Mouse (Mus musculus): ENCODE results near the gene Ptprk. TPM values are rescaled to one million over a fixed set of nuclear protein-coding genes. Genes with fewer than 3 reads are reported as not detected.

Gene Ptprk
- polyA plus RNA-seq, 1 experiment from 2014 or later, result 22.3 TPM

- no peak for DNase-seq (ENCODE audit: low spot score)
These were observed 44.3 kb downstream of the Ptprk start for GRCm38 (mm10) chr10:28118783-28119365.

GRCm38 (mm10) chr10:28123881-28124280 lies 49.3 kb downstream of the Ptprk start:
- Histone ChIP-seq H3K27ac (replicated peaks; ENCODE audit: low read depth, low read length) (no peak overlapping the region), H3K4me1 (ENCODE audit: control insufficient read depth, insufficient read depth, low read length) (no peaks in the 10 kb centered on the region), H3K27me3 (ENCODE audit: control insufficient read depth, insufficient read depth, low read length) (no peaks in the 10 kb centered on the region), H3K9me3 (replicated peaks; ENCODE audit: control insufficient read depth, low read length) (no peaks in the 10 kb centered on the region), H3K9ac (replicated peaks; ENCODE audit: low read length) (no peak overlapping the region), H3K36me3 (replicated peaks; ENCODE audit: control insufficient read depth, insufficient read depth, low read depth, low read length) (no peaks in the 10 kb centered on the region), H3K4me3 (ENCODE audit: low read depth, low read length) (no peak overlapping the region), H3K4me2 (ENCODE audit: low read depth, low read length) (no peak overlapping the region)
- DNase-seq (ENCODE audit: low spot score) (no peak), ATAC-seq (replicated peaks; ENCODE audit: insufficient number of reproducible peaks, low FRiP score, low TSS enrichment, low read depth) (no peak)
- 90% methylated on average over 4 of the region's 4 CpGs for WGBS

More at GRCm38 (mm10) chr10:28118783-28119365, 44.3 kb downstream of the Ptprk start:
- no peak for ATAC-seq (replicated peaks; ENCODE audit: insufficient number of reproducible peaks, low FRiP score, low TSS enrichment, low read depth)
- whole genome bisulfite sequencing, result 93% methylated on average over 6 of the region's 6 CpGs
- H3K27ac ChIP-seq (replicated peaks; ENCODE audit: low read depth, low read length), result no peak overlapping the region
- H3K9me3 ChIP-seq (replicated peaks; ENCODE audit: control insufficient read depth, low read length), result no peaks in the 10 kb centered on the region
- no peaks in the 10 kb centered on the region for H3K4me1 ChIP-seq (ENCODE audit: control insufficient read depth, insufficient read depth, low read length)
- H3K4me3 ChIP-seq (ENCODE audit: low read depth, low read length), result no peak overlapping the region
- H3K4me2 ChIP-seq (ENCODE audit: low read depth, low read length), result no peak overlapping the region
- no peaks in the 10 kb centered on the region for H3K36me3 ChIP-seq (replicated peaks; ENCODE audit: control insufficient read depth, insufficient read depth, low read depth, low read length)
- H3K27me3 ChIP-seq (ENCODE audit: control insufficient read depth, insufficient read depth, low read length), result no peaks in the 10 kb centered on the region
- H3K9ac ChIP-seq (replicated peaks; ENCODE audit: low read length), result no peak overlapping the region

GRCm38 (mm10) chr10:28128011-28128410 lies 53.4 kb downstream of the Ptprk start:
- H3K9ac ChIP-seq (replicated peaks; ENCODE audit: low read length), result no peak overlapping the region
- ATAC-seq (replicated peaks; ENCODE audit: insufficient number of reproducible peaks, low FRiP score, low TSS enrichment, low read depth), result no peak
- H3K9me3 ChIP-seq (replicated peaks; ENCODE audit: control insufficient read depth, low read length), result no peaks in the 10 kb centered on the region
- no peaks in the 10 kb centered on the region for H3K27me3 ChIP-seq (ENCODE audit: control insufficient read depth, insufficient read depth, low read length)
- H3K4me3 ChIP-seq (ENCODE audit: low read depth, low read length), result no peak overlapping the region
- H3K4me1 ChIP-seq (ENCODE audit: control insufficient read depth, insufficient read depth, low read length), result no peaks in the 10 kb centered on the region
- no peak for DNase-seq (ENCODE audit: low spot score)
- H3K27ac ChIP-seq (replicated peaks; ENCODE audit: low read depth, low read length), result no peak overlapping the region
- H3K36me3 ChIP-seq (replicated peaks; ENCODE audit: control insufficient read depth, insufficient read depth, low read depth, low read length), result no peaks in the 10 kb centered on the region
- 73% methylated on average over 5 of the region's 5 CpGs for WGBS
- no peak overlapping the region for H3K4me2 ChIP-seq (ENCODE audit: low read depth, low read length)

GRCm38 (mm10) chr10:28128450-28128849 lies 53.8 kb downstream of the Ptprk start:
- no peak overlapping the region for H3K27ac ChIP-seq (replicated peaks; ENCODE audit: low read depth, low read length)
- no peaks in the 10 kb centered on the region for H3K36me3 ChIP-seq (replicated peaks; ENCODE audit: control insufficient read depth, insufficient read depth, low read depth, low read length)
- no peaks in the 10 kb centered on the region for H3K4me1 ChIP-seq (ENCODE audit: control insufficient read depth, insufficient read depth, low read length)
- H3K4me2 ChIP-seq (ENCODE audit: low read depth, low read length), result no peak overlapping the region
- DNase-seq (ENCODE audit: low spot score) (no peak), ATAC-seq (replicated peaks; ENCODE audit: insufficient number of reproducible peaks, low FRiP score, low TSS enrichment, low read depth) (no peak)
- 70% methylated on average over 4 of the region's 4 CpGs for WGBS
- no peak overlapping the region for H3K9ac ChIP-seq (replicated peaks; ENCODE audit: low read length)
- H3K9me3 ChIP-seq (replicated peaks; ENCODE audit: control insufficient read depth, low read length), result no peaks in the 10 kb centered on the region
- H3K4me3 ChIP-seq (ENCODE audit: low read depth, low read length), result no peak overlapping the region
- H3K27me3 ChIP-seq (ENCODE audit: control insufficient read depth, insufficient read depth, low read length), result no peaks in the 10 kb centered on the region

DNA sequence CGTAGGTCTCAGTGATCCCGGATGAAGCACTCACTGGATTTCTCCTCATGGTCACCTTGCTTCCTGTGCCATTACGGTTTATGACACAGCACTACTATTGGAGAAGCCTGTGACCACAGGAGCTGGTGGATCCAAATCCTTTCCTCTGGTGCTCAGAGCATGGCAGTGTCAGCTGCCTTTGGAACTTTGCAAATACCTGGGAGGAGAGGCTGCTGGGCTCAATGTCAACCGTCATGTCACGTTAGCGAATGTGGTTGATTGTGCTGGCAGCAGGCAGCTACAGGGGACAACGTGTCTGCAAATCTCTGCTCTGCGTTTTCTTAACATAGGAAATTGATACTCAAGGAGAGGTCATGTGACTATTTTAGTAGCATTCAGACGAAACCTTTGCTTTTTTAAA lies 55.8 kb downstream of the Ptprk start:
- Histone ChIP-seq H3K9me3 (replicated peaks; ENCODE audit: control insufficient read depth, low read length) (no peaks in the 10 kb centered on the region), H3K4me1 (ENCODE audit: control insufficient read depth, insufficient read depth, low read length) (no peaks in the 10 kb centered on the region), H3K4me2 (ENCODE audit: low read depth, low read length) (no peak overlapping the region), H3K9ac (replicated peaks; ENCODE audit: low read length) (no peak overlapping the region), H3K27ac (replicated peaks; ENCODE audit: low read depth, low read length) (no peak overlapping the region), H3K4me3 (ENCODE audit: low read depth, low read length) (no peak overlapping the region), H3K27me3 (ENCODE audit: control insufficient read depth, insufficient read depth, low read length) (no peaks in the 10 kb centered on the region), H3K36me3 (replicated peaks; ENCODE audit: control insufficient read depth, insufficient read depth, low read depth, low read length) (no peaks in the 10 kb centered on the region)
- no peak for ATAC-seq (replicated peaks; ENCODE audit: insufficient number of reproducible peaks, low FRiP score, low TSS enrichment, low read depth)
- no peak for DNase-seq (ENCODE audit: low spot score)
- 76% methylated on average over 9 of the region's 9 CpGs for WGBS

DNA sequence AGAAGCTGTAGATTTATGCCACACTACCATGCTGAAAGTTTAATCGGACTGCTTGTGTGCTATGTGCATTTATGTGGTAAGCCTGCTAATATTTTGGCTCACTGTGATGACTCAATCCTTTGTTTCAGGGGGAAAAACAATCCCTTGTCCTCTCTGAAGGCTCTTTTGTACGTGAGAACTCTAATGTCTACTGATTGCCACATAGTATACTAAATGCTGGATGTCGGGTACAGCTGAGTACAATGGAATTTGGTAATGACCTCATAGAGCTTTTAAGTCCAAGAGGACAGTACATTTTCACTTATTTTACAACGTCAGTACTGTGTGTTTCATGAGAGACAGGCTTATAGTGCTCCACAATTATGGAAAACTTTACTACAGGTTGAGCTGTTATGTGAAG lies 59.1 kb downstream of the Ptprk start:
- Histone ChIP-seq H3K27ac (replicated peaks; ENCODE audit: low read depth, low read length) (no peak overlapping the region), H3K27me3 (ENCODE audit: control insufficient read depth, insufficient read depth, low read length) (no peaks in the 10 kb centered on the region), H3K4me2 (ENCODE audit: low read depth, low read length) (no peak overlapping the region), H3K36me3 (replicated peaks; ENCODE audit: control insufficient read depth, insufficient read depth, low read depth, low read length) (no peaks in the 10 kb centered on the region), H3K9me3 (replicated peaks; ENCODE audit: control insufficient read depth, low read length) (no peaks in the 10 kb centered on the region), H3K4me3 (ENCODE audit: low read depth, low read length) (no peak overlapping the region), H3K4me1 (ENCODE audit: control insufficient read depth, insufficient read depth, low read length) (no peaks in the 10 kb centered on the region), H3K9ac (replicated peaks; ENCODE audit: low read length) (no peak overlapping the region)
- ATAC-seq (replicated peaks; ENCODE audit: insufficient number of reproducible peaks, low FRiP score, low TSS enrichment, low read depth) (no peak), DNase-seq (ENCODE audit: low spot score) (no peak)
- WGBS, result 85% methylated on average over 4 of the region's 4 CpGs

GRCm38 (mm10) chr10:28138399-28138798 lies 63.8 kb downstream of the Ptprk start:
- Histone ChIP-seq H3K9ac (replicated peaks; ENCODE audit: low read length) (no peak overlapping the region), H3K36me3 (replicated peaks; ENCODE audit: control insufficient read depth, insufficient read depth, low read depth, low read length) (no peaks in the 10 kb centered on the region), H3K4me1 (ENCODE audit: control insufficient read depth, insufficient read depth, low read length) (no peaks in the 10 kb centered on the region), H3K27ac (replicated peaks; ENCODE audit: low read depth, low read length) (no peak overlapping the region), H3K9me3 (replicated peaks; ENCODE audit: control insufficient read depth, low read length) (no peaks in the 10 kb centered on the region), H3K4me3 (ENCODE audit: low read depth, low read length) (no peak overlapping the region), H3K4me2 (ENCODE audit: low read depth, low read length) (no peak overlapping the region), H3K27me3 (ENCODE audit: control insufficient read depth, insufficient read depth, low read length) (no peaks in the 10 kb centered on the region)
- WGBS, result 71% methylated on average over 4 of the region's 4 CpGs
- DNase-seq (ENCODE audit: low spot score) (no peak), ATAC-seq (replicated peaks; ENCODE audit: insufficient number of reproducible peaks, low FRiP score, low TSS enrichment, low read depth) (no peak)

DNA sequence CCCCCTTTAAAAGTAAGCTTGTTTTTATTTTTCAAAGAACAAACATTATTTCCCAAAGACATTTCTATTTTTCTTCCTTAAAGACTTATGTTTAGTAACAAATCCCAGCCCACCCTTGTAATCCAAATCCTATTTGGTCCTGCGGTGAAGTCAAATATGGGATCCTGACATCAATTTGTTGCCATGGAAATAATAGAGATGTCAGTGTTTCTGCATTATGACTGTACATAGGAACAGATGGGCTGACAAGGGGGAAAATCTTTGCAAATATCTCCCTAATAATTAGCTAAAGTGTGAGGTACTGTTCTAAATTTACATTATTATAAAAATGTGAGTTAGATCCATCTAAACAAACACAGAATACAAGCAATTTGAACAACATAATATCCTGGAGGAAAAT lies 69.8 kb downstream of the Ptprk start:
- H3K36me3 ChIP-seq (replicated peaks; ENCODE audit: control insufficient read depth, insufficient read depth, low read depth, low read length), result no peaks in the 10 kb centered on the region
- H3K4me2 ChIP-seq (ENCODE audit: low read depth, low read length), result no peak overlapping the region
- ATAC-seq (replicated peaks; ENCODE audit: insufficient number of reproducible peaks, low FRiP score, low TSS enrichment, low read depth) (no peak), DNase-seq (ENCODE audit: low spot score) (no peak)
- H3K9me3 ChIP-seq (replicated peaks; ENCODE audit: control insufficient read depth, low read length), result no peaks in the 10 kb centered on the region
- no peak overlapping the region for H3K27ac ChIP-seq (replicated peaks; ENCODE audit: low read depth, low read length)
- 51% methylated on average over 1 of the region's 1 CpGs for WGBS
- H3K4me1 ChIP-seq (ENCODE audit: control insufficient read depth, insufficient read depth, low read length), result no peaks in the 10 kb centered on the region
- H3K9ac ChIP-seq (replicated peaks; ENCODE audit: low read length), result no peak overlapping the region
- H3K27me3 ChIP-seq (ENCODE audit: control insufficient read depth, insufficient read depth, low read length), result no peaks in the 10 kb centered on the region
- H3K4me3 ChIP-seq (ENCODE audit: low read depth, low read length), result no peak overlapping the region
